Mouse (Mus musculus) layer of hippocampus, adult 8-10 months (tissue): ENCODE measurements at regions not wholly inside any gene's neighbourhood (a gene's known extent, or its start where the extent isn't known, plus 50 kb on each side); places are given as distances from the start of the nearest gene placed in this dataset.

Experiments used
- DNase-seq, 2 experiments: peaks; one replicate each; pipeline ENCODE4 v3.0.0; 2022; ENCODE audit warnings: low spot score in 2 of 2

DNA sequence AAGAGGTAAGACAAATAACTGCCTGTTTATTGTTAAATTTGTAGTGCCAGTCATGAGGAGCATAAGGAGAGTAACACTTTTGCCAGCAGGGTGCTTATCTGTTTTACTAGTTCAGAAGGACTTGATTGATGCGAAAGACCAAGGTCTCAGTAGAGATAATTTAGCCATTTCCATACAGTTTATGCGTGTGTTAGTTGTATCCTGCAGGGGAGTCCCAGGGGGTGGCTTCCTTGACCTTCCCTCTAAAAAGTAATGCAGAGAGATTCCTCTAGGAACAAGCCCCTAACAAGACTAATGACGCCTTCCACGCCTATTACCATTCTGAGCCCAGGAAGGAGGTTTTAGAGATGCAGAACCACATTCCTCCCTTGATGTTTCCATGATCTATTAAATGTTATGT lies 192.6 kb upstream of the Gm49339 start:
- no peak for DNase-seq

DNA sequence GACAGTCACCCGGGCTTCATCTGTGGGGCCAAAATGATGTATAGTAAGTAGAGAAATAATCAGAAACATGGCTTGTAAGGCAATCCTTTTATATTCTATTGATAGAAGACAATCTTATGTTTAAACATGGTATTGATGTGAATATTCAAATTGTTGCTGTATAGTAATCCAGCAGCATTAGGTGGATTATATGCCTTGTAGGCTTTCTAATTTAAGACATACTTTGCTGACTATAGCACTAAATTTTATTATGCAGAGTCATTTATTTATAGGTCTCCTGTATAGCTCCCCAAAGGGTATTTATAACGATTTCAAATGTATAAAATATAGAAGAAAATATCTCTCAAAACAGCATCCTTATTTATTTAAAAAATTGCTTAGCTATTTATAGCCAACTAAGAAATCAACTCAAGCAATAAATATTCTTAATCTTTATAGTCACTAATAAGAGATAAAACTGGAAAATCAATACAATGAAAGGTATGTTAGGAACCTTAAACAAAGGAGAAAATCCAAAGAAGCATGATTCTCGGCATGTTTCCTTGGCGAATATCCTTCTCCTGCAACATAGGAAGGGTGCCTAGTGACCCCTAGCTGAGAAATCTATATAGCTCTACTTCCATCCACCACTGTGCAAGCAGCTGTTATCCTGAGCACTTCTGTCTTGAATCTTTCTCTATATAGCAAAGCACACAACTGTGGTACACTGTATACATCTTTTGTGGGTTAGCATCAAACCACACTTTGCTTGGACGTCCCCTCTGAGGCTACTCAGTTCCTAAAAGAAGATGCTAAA lies 188.8 kb upstream of the Gm49339 start:
- no peak for DNase-seq

GRCm38 (mm10) chr10:51312814-51313213 lies 167.6 kb upstream of the Gm49339 start:
- no peak for DNase-seq

DNA sequence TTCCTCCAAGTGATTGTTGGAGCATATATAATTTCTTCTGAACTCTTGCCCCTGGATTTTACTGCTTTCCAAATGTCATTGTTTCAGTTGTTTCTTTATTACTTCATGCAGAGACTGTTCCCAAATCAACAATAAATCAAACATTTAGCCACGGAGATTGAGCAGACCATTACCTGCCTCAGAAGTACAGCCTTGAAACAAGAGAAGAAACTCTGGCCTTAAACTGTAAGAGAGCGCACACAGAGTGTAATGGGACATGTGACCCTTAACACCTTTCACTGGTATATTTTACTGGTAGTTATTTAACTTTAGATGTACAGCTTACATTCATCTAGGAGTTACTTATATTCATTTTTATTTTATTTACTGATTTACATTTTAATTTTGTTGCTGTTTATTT lies 160.2 kb upstream of the Gm49339 start:
- DNase-seq, result no peak

GRCm38 (mm10) chr10:51328772-51329171 lies 151.6 kb upstream of the Gm49339 start:
- DNase-seq, result no peak

GRCm38 (mm10) chr10:51329386-51329785 lies 151.0 kb upstream of the Gm49339 start:
- no peak for DNase-seq
